Mouse (Mus musculus) testis, adult 2 months (tissue): ENCODE results near the gene Prm2. TPM values are rescaled to one million over a fixed set of nuclear protein-coding genes. Genes with fewer than 3 reads are reported as not detected.

Source experiments
- H3K27ac ChIP-seq: fragments of 200-500 bp; 2 replicates; pipeline ENCODE4 v1.5.1; 2012; ENCODE audit warnings: low read depth, low read length; ENCODE audit not compliant: control insufficient read depth, insufficient read depth
- H3K27me3 ChIP-seq: fragments of 200-500 bp; 2 replicates; pipeline ENCODE4 v1.6.1; 2012; ENCODE audit warnings: mild to moderate bottlenecking, low read length, moderate library complexity; ENCODE audit not compliant: control insufficient read depth, insufficient read depth
- H3K36me3 ChIP-seq: fragments of 200-500 bp; 2 replicates; pipeline ENCODE4 v1.6.1; 2012; ENCODE audit warnings: mild to moderate bottlenecking, low read length; ENCODE audit not compliant: control insufficient read depth, insufficient read depth
- H3K4me1 ChIP-seq: fragments of 200-500 bp; 2 replicates; pipeline ENCODE4 v1.6.1; 2012; ENCODE audit warnings: low read length; ENCODE audit not compliant: control insufficient read depth, insufficient read depth
- H3K4me3 ChIP-seq: fragments of 200-500 bp; 2 replicates; pipeline ENCODE4 v1.5.1; 2012; ENCODE audit warnings: low read depth, mild to moderate bottlenecking, low read length, moderate library complexity, mixed read lengths; ENCODE audit not compliant: control insufficient read depth
- CTCF ChIP-seq: fragments of 200-500 bp; IDR thresholded peaks from 2 replicates; pipeline ENCODE4 v1.5.1; 2012; ENCODE audit warnings: low read depth, mild to moderate bottlenecking, inconsistent platforms, low read length, moderate library complexity; ENCODE audit not compliant: control insufficient read depth, insufficient read depth, insufficient replicate concordance
- POLR2A ChIP-seq: fragments of 200-500 bp; IDR thresholded peaks from 2 replicates; pipeline ENCODE4 v1.6.1; 2012; ENCODE audit warnings: low read depth, mild to moderate bottlenecking, inconsistent platforms, low read length, moderate library complexity; ENCODE audit not compliant: control insufficient read depth
- polyA plus RNA-seq: library from polyadenylated mRNA; depleted of rRNA; stranded (reverse); fragments of >200 nt; gene quantifications from 2 replicates; pipeline ENCODE4 v1.2.3, GENCODE M21; 2012

Prm2 gene
- polyA plus RNA-seq, 1 experiment = 18,587 TPM

DNA sequence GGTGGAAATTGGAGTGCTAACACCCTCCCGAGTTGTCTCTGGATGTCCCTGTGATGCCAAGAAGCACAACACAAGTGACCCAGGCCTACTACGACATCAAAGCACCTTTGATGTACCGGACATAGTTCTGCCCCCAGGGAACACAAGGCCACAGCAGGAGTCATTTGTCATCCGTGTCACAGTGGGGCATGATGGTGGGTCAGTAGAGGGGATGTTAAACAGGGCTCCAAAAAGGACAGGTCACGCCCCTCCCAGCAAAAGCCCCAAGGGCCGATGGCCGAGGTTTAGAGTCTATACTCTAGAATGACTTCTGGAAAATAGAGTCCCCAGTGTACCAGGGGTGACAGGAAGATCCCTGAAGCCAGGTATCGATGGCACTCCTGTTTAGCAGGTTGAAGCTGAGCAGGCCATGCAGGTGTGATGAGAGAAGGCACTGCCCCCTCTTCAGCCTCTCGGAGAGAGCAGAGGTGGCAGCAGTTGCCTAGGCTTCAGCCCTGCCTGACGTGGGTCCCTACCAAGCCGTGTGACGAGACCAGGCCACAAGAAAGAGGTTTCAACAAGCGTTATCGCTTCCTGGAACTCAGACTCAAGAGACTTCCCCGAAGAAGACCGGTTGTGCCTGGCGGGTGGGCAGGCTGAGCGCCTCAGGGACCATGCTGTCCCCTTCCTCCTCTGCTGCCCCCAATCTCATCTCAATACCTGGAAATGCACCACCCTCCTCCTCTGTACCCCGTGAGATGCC lies 24.0 kb downstream of the Prm2 start:
- Histone ChIP-seq H3K4me1 (no peaks in the 10 kb centered on the region), H3K4me3 (no peak overlapping the region), H3K27ac (no peak overlapping the region), H3K36me3 (no peaks in the 10 kb centered on the region), H3K27me3 (no peaks in the 10 kb centered on the region)
- TF ChIP-seq POLR2A = no peak
- TF ChIP-seq CTCF = no peak

DNA sequence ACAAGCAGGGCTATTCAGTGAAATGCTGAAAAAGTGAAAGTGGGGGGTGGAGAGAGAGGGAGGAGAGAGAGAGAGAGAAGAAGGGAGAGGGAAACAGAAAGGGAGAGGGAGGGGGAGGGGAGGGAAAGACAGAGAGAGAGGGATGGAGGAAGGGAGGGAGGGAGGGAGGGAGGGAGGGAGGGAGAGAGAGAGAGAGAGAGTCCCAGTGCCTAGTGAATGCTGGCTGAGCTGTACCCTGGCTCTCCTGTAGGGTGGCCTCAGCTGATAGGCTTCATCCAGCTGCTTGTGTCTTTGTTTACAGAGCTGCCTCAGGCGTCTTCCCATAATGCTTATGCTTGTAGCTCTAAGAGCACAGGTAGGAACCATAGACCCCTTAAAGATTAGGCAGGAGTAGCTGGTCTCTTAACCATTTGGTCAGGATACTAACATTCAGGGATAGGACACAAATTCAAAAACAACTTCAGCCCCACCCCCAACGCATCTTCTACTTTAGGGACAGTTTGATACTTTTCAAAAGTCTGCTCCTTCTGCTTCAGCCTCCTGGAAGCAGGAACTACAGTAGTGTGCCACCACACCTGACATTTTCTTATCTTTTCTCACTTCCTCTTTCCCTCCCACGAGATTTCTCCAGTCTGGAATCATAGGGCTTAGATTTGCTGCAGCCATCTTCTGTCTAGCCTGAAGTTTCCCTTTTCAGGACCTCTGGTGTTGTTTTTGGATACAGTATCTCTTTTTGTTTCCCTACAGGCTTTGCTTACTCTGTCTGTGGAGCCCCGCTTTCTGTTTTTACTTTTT lies 25.2 kb downstream of the Prm2 start:
- TF ChIP-seq CTCF = no peak
- Histone ChIP-seq H3K4me1 (no peaks in the 10 kb centered on the region), H3K27me3 (no peaks in the 10 kb centered on the region), H3K4me3 (no peak overlapping the region), H3K27ac (no peak overlapping the region), H3K36me3 (no peaks in the 10 kb centered on the region)

- no peak overlapping the region for H3K27ac ChIP-seq
- H3K4me3 ChIP-seq = no peak overlapping the region
- no peak for TF ChIP-seq CTCF
- H3K27me3 ChIP-seq = no peaks in the 10 kb centered on the region
- H3K36me3 ChIP-seq = no peaks in the 10 kb centered on the region
- no peaks in the 10 kb centered on the region for H3K4me1 ChIP-seq
Observed at GRCm38 (mm10) chr16:10769661-10770060, 26.3 kb downstream of the Prm2 start.

DNA sequence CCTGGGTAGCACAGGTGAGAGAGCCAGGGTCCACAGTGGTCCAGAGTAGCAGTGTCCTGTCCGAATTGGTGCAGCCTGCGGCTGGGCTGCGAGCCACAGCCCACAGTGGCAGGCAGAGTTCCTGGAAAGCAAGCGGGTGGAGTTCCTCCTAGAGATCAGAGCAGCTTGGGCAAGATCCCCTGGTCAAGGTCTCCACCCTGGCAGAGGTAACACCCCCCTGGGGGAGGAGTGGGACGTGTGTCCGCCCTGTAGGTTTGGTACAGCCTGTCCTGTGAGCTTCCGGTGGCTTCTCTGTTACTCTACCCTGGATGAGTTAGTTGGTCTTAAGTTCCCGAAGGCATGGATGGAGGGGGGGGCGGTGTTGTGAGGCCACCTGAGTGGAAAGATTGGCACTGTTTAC lies 27.1 kb downstream of the Prm2 start:
- Histone ChIP-seq H3K27me3 (no peaks in the 10 kb centered on the region), H3K27ac (no peak overlapping the region), H3K4me3 (no peak overlapping the region), H3K36me3 (no peaks in the 10 kb centered on the region), H3K4me1 (no peaks in the 10 kb centered on the region; the same call in 1 of the 2 replicates)
- TF ChIP-seq CTCF (no peak), POLR2A (no peak)

DNA sequence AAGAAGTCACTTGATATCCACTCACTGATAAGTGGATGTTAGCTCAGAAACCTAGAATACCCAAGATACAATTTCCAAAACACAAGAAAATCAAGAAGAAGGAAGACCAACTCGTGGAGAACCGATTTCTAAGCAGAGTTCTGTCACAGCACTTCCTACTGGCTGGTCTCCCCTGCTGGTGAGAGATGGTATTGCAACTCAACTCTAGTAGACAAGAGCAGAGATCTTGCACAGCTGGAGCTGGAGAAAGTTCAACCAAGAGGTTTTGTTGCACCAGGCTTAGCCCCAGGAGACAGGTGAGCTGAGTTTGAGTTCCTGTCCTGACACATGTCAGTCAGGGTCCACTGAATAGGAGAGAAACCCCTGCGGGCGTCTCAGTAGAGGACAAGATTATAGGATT lies 28.8 kb downstream of the Prm2 start:
- Histone ChIP-seq H3K36me3 (no peaks in the 10 kb centered on the region), H3K4me1 (no peaks in the 10 kb centered on the region; the same call in none of the 2 replicates), H3K27ac (no peak overlapping the region), H3K27me3 (no peaks in the 10 kb centered on the region), H3K4me3 (no peak overlapping the region)
- no peak for TF ChIP-seq POLR2A
- TF ChIP-seq CTCF = peak; percentile 21; the same call in 1 of the 2 replicates

GRCm38 (mm10) chr16:10764323-10764722 lies 31.6 kb downstream of the Prm2 start:
- peaks cover 5% of the 10 kb centered on the region for H3K4me1 ChIP-seq
- TF ChIP-seq POLR2A (no peak), CTCF (no peak)
- no peak overlapping the region for H3K27ac ChIP-seq
- H3K27me3 ChIP-seq = no peaks in the 10 kb centered on the region
- no peaks in the 10 kb centered on the region for H3K36me3 ChIP-seq
- no peak overlapping the region for H3K4me3 ChIP-seq

DNA sequence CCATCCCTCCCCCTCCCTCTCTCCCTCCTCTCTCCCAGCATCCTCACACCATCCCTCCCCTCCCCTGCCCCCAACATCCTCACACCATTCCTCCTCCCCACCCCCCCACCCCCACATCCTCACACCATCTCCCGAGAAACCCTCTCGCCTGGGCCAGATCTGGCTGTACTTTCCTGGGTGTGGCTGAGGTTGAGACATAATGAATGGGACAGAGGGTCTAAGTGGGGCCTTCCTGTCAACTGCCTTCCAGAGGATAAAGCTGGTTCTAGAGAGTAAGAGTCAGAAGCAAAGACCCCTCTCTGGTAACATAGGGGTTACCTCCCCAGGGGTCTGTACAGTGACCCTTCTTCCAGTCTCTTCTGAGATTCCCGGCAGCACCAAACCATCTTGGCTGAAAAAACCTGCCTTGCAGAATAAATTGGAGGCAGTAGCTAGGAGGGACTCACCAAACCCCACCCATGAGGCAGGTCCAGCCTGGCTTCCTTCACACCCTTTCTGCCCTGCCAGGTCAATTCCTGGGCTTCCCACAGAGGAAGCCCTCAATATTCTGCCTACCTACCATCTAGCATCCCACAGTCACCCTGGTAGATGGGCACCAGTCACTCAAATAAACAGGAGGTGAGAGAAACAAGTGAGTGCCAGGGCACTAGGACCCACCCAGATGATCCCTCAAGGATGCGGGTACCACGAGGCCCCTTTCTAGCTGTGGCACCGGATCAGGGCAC lies 32.2 kb downstream of the Prm2 start:
- Histone ChIP-seq H3K36me3 (no peaks in the 10 kb centered on the region), H3K4me3 (peak overlapping the region; percentile 71), H3K27ac (no peak overlapping the region), H3K4me1 (peaks cover 5% of the 10 kb centered on the region), H3K27me3 (no peaks in the 10 kb centered on the region)
- TF ChIP-seq POLR2A = no peak
- TF ChIP-seq CTCF = no peak
